Mouse (Mus musculus) CH12.LX (cell line): ENCODE results near the gene Optc. TPM values are rescaled to one million over a fixed set of nuclear protein-coding genes. Genes with fewer than 3 reads are reported as not detected.
A peak's percentile ranks its signal among the peaks of the same experiment; 100 is the strongest.

Experiments used
- DNase-seq: peaks from one replicate; pipeline ENCODE4 v3.0.0-alpha.2; 2013; ENCODE audit errors: extremely low read depth
- H3K27ac ChIP-seq: 2 replicates; pipeline ENCODE4 v1.5.1; 2012; ENCODE audit warnings: low read depth, mild to moderate bottlenecking, control low read depth, moderate library complexity; ENCODE audit not compliant: insufficient read depth
- H3K27me3 ChIP-seq: replicated peaks from 2 replicates; pipeline ENCODE3; 2012; ENCODE audit warnings: inconsistent platforms
- H3K36me3 ChIP-seq, 2 experiments: replicated peaks in 1 of 2; 2 replicates each; pipeline versions ENCODE3 to v1.6.1; 2012; ENCODE audit warnings: inconsistent platforms in 1 of 2, low read length in 1 of 2, mild to moderate bottlenecking in 1 of 2, mixed read lengths in 1 of 2, moderate library complexity in 1 of 2; ENCODE audit not compliant: control insufficient read depth in 1 of 2, insufficient read depth in 1 of 2
- H3K4me1 ChIP-seq, 2 experiments: 2 replicates each; pipeline ENCODE4 v1.6.1; 2012; ENCODE audit warnings: inconsistent platforms in 1 of 2, moderate library complexity in 1 of 2; ENCODE audit not compliant: insufficient read depth in 2 of 2, control insufficient read depth in 1 of 2
- H3K4me2 ChIP-seq: 2 replicates; pipeline ENCODE4 v1.6.1; 2012; ENCODE audit warnings: low read depth, mild to moderate bottlenecking, control low read depth; ENCODE audit not compliant: poor library complexity, insufficient read depth, severe bottlenecking
- H3K4me3 ChIP-seq, 3 experiments: fragments of 150-350 bp in 1 of 3; sonication (generic) in 1 of 3; replicated peaks in 1 of 3; 2 replicates each; pipeline versions ENCODE3 to v1.5.1; 2011 to 2012; ENCODE audit warnings: low read depth in 2 of 3, low read length in 2 of 3, mild to moderate bottlenecking in 2 of 3, moderate library complexity in 2 of 3, control low read depth in 1 of 3, improper control_type of control experiment in 1 of 3, inconsistent platforms in 1 of 3, mixed read lengths in 1 of 3; ENCODE audit not compliant: poor library complexity in 1 of 3
- H3K79me2 ChIP-seq: replicated peaks from 2 replicates; pipeline ENCODE4 v1.6.1; 2012; ENCODE audit warnings: mild to moderate bottlenecking, moderate library complexity; ENCODE audit not compliant: control insufficient read depth, poor library complexity, insufficient read depth, severe bottlenecking; ENCODE audit errors: extremely low read depth
- H3K9ac ChIP-seq: 2 replicates; pipeline ENCODE4 v1.6.1; 2012; ENCODE audit warnings: low read depth, mild to moderate bottlenecking, control low read depth, moderate library complexity; ENCODE audit not compliant: insufficient read depth
- H3K9me3 ChIP-seq: replicated peaks from 2 replicates; pipeline ENCODE3; 2012; ENCODE audit warnings: low read length, inconsistent platforms, mixed read lengths
- BHLHE40 ChIP-seq: IDR thresholded peaks from 2 replicates; pipeline ENCODE4 v1.6.1; 2011; ENCODE audit warnings: mild to moderate bottlenecking, low read depth, low read length, improper control_type of control experiment
- CHD2 ChIP-seq: IDR thresholded peaks from 2 replicates; pipeline ENCODE4 v1.6.1; 2011; ENCODE audit warnings: low read length, improper control_type of control experiment
- ELF1 ChIP-seq: IDR thresholded peaks from 2 replicates; pipeline ENCODE4 v1.6.1; 2014; ENCODE audit warnings: low read depth, mild to moderate bottlenecking, inconsistent platforms, low read length, improper control_type of control experiment
- KAT2A ChIP-seq: IDR thresholded peaks from 2 replicates; pipeline ENCODE4 v1.6.1; 2012; ENCODE audit warnings: low read length, improper control_type of control experiment, inconsistent platforms; ENCODE audit not compliant: insufficient replicate concordance
- MAZ ChIP-seq: IDR thresholded peaks from 2 replicates; pipeline ENCODE4 v1.6.1; 2012; ENCODE audit warnings: low read depth, mild to moderate bottlenecking, inconsistent platforms, low read length, improper control_type of control experiment, moderate library complexity
- MYC ChIP-seq: IDR thresholded peaks from 2 replicates; pipeline ENCODE4 v1.6.1; 2011; ENCODE audit warnings: low read depth, mild to moderate bottlenecking, improper control_type of control experiment, low read length
- PAX5 ChIP-seq: IDR thresholded peaks from 2 replicates; pipeline ENCODE4 v1.6.1; 2012; ENCODE audit warnings: low read length, inconsistent platforms, mixed read lengths
- POLR2A ChIP-seq: IDR thresholded peaks from 2 replicates; pipeline ENCODE4 v1.6.1; 2011; ENCODE audit warnings: low read depth, mild to moderate bottlenecking, improper control_type of control experiment, low read length
- POLR2AphosphoS2 ChIP-seq: IDR thresholded peaks from 2 replicates; pipeline ENCODE4 v1.6.1; 2011; ENCODE audit warnings: low read depth, low read length, improper control_type of control experiment
- RCOR1 ChIP-seq: conservative IDR thresholded peaks from 2 replicates; pipeline ENCODE4 v1.6.1; 2012; ENCODE audit warnings: low read depth, mild to moderate bottlenecking, inconsistent platforms, low read length, improper control_type of control experiment
- SMC3 ChIP-seq: IDR thresholded peaks from 2 replicates; pipeline ENCODE4 v1.6.1; 2011; ENCODE audit warnings: low read depth, low read length, improper control_type of control experiment
- TBP ChIP-seq: conservative IDR thresholded peaks from 2 replicates; pipeline ENCODE4 v1.6.1; 2011; ENCODE audit warnings: low read depth, low read length, improper control_type of control experiment
- USF1 ChIP-seq: IDR thresholded peaks from 2 replicates; pipeline ENCODE4 v1.6.1; 2014; ENCODE audit warnings: low read depth, mild to moderate bottlenecking, inconsistent platforms, low read length, improper control_type of control experiment
- USF2 ChIP-seq: conservative IDR thresholded peaks from 2 replicates; pipeline ENCODE4 v1.6.1; 2011; ENCODE audit warnings: low read depth, low read length, improper control_type of control experiment
- dilution Hi-C: fragments of 300-500 bp; cut with MboI; formaldehyde crosslinking; loops from 2 replicates; pipeline ENCODE4 v1.14.3; 2020; ENCODE audit warnings: low sequenced_read_pairs; ENCODE audit not compliant: extremely low pct_unique_long_range_greater_than_20kb, extremely low pct_ligation_motif_present
- in situ Hi-C: fragments of 300-500 bp; cut with MboI; formaldehyde crosslinking; loops from 3 replicates; pipeline ENCODE4 v1.14.3; 2019; ENCODE audit warnings: low sequenced_read_pairs, low pct_ligation_motif_present, low pct_unique_long_range_greater_than_20kb, mixed read lengths
- polyA plus RNA-seq: library from polyadenylated mRNA; unstranded; fragments of >175 nt; gene quantifications from 2 replicates; pipeline ENCODE4 v1.2.1, GENCODE M21; 2012; ENCODE audit warnings: low read depth; ENCODE audit not compliant: insufficient read length
- total RNA-seq, 2 experiments: library from RNA; depleted of rRNA; stranded (reverse); fragments of 300-350 nt in 1 of 2; fragments of >200 nt in 1 of 2; gene quantifications; 2 replicates each; pipeline ENCODE4 v1.2.3; 2012 to 2014

Gene Optc
- total and polyA plus RNA-seq, 3 experiments = not detected

DNA sequence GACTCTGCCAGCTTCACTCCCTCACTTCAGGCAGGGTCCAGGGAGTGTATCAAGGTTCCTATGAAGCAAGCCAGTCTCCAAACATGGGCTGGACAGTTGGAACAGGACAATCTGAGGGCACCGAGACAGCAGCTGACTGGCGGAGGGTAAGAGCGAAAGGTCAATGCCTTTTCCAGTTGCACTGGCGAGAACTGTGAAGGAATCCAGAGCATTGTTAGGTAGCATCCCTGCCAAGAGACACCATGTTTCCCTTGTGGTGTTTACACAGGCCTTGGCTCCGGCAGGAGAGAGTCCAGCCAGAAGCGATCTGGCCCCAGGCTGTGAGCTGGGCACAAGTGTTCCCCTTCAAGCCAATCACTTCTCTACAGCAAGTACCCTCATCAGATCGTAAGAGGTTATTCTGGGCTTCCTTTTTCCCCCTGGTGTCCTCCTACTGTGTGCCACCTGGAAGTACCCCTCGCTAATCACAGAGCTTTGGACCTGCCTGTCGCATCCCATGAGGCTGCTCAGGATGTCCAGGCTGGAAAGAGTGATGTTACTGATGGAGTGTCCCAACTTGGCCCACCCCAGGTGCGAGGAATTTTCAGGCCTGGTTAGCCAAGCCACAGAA is 26.7 kb upstream of the Optc start:
- Histone ChIP-seq H3K36me3 (no peaks in the 10 kb centered on the region), H3K4me3 (no peak overlapping the region), H3K4me2 (no peak overlapping the region), H3K4me1 (no peaks in the 10 kb centered on the region), H3K79me2 (no peaks in the 10 kb centered on the region), H3K9me3 (peaks cover 13% of the 10 kb centered on the region)
- DNase-seq = no peak
- TF ChIP-seq BHLHE40 (no peak), KAT2A (no peak), SMC3 (no peak), RCOR1 (no peak), CHD2 (no peak), POLR2AphosphoS2 (no peak), POLR2A (no peak), ELF1 (no peak), MYC (no peak), PAX5 (no peak)
- TF ChIP-seq, all 38 proteins: peak for 0
- in situ Hi-C loops = no loop called here
- dilution Hi-C loops = no loop called here
- Histone ChIP-seq H3K9ac (no peak overlapping the region), H3K27ac (no peak overlapping the region), H3K27me3 (peaks cover 80% of the 10 kb centered on the region)

DNA sequence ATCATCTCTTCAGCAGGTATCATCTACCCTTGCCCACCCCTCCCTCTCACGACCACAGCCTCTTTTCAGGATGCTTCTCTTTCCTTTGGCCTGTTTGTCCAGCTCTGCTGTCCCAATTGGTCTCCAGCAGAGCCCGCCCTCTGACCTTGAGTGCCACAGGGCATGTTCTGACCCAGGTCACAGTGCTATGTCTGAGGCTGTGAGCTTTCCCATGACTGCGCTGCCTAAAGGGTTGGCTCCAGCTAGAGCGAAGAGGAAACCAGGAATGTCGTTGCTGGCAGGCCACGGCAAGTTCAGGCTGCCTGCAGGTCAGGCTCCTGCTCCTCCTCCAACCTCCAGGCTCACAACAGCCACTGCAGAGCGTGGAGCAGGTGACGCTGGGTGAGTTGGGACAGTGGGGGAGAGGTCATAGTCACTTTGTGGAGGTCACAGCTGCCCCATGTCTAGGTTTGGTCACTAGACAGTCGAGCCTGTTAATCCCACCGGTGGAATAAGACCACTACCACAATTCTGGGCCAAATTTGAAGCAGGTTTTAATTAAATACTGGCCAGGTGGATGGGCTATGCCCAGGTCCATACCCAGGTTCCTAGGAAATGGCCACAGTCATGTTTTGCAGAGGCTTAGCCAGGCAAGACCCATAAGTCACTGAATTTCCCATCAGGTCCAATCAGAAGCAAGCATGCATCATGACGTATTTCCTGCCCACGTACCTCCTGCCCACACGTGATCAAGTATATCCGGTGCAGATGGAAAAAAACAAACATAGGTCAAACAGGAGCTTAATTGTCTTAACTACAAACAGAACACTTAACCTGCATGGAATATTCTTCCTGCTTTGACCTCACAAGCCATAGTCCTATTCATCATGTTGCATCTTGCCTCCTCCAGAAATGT is 25.7 kb upstream of the Optc start:
- Histone ChIP-seq H3K9me3 (peaks cover 13% of the 10 kb centered on the region), H3K79me2 (no peaks in the 10 kb centered on the region), H3K36me3 (no peaks in the 10 kb centered on the region), H3K9ac (no peak overlapping the region), H3K27me3 (peaks cover 85% of the 10 kb centered on the region), H3K4me2 (no peak overlapping the region), H3K4me3 (no peak overlapping the region), H3K4me1 (no peaks in the 10 kb centered on the region), H3K27ac (no peak overlapping the region)
- in situ Hi-C loops (no loop called here), dilution Hi-C loops (no loop called here)
- TF ChIP-seq TBP = no peak
- peak; percentile 24; the same call in 1 of the 2 replicates for TF ChIP-seq USF1
- TF ChIP-seq MAZ = no peak
- TF ChIP-seq USF2 = peak; percentile 31; the same call in 1 of the 2 replicates
- no peak for DNase-seq
